Mouse (Mus musculus) T-cell, adult 2 months (primary cell): ENCODE data around the gene Snx29.
"Not testable (repeated sequence)": the region's sequence is repeated elsewhere in the genome, so short reads cannot be mapped to it uniquely, and the experiment has no call there.

Experiments used
- DNase-seq: peaks from one replicate; pipeline ENCODE4 v3.0.0; 2022; ENCODE audit warnings: low spot score

Snx29 gene

DNA sequence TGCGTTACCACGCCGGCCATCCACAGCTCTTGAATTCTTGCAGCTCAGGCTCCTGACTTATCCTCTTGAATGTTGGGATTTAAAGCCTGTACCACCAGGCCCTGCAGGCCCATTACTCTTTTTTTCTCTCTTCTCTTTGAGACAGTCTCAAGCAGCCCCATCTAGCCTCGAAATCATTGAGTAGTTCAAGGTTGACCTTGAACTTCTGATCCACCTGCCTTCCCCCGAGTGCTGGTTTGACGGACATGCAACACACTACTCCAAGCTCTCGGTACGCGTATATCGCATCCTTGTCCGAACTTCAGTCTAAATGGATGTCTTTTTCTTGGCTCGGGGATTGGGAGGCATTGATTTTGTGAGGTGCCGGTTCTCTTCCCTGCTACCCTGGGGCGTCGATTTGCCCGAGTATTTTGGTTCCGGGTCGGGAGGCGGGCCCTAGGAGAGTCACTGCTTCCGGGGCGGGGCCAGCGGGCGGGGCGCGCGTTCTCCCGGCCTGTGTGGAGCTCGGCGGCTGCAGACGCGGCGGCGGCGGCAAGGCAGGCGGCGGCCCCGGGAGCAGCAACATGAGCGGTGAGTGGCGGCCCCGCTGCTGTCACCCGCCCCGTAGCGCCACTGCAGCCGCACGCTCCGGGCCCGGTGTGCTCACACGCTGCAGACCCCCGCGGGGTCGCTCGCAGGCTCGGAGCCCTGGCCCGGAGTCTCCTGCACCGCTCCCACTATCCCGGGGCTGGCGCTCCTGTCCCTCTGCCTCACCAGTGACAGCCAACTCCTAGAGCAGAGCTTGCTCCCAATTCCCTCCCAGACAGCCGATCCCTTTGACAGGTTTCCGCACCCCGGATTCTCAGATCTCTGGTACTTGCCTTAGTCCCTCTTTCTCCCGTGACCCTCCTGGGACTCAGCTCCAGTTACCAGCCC lies at the start of gene Snx29:
Gene Snx29 (plus strand): TSS at position 500 of the 915 bp plus-strand sequence.
- peak; percentile 95 for DNase-seq

GRCm38 (mm10) chr16:11276888-11277287 lies 45.8 kb upstream of the Snx29 start:
- DNase-seq, result no peak

DNA sequence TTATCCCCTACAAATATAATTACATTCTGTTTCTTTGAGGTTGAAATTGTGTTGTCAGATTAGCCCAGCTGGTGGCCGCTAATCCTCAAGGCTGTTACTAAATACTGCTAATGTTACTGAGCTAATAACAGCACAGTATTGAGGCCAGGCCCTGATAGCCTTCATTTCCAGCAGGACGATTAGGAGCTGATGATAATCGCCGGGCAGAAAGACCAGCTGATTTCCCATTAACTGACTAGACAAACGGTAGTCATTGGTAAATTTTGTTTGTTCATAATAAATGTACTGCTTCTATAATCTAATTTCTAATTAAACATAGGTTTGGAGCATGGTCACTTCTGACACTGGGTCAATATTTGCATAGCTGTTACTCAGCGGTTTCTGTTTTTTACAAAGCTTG lies 43.9 kb upstream of the Snx29 start:
- DNase-seq, result no peak

DNA sequence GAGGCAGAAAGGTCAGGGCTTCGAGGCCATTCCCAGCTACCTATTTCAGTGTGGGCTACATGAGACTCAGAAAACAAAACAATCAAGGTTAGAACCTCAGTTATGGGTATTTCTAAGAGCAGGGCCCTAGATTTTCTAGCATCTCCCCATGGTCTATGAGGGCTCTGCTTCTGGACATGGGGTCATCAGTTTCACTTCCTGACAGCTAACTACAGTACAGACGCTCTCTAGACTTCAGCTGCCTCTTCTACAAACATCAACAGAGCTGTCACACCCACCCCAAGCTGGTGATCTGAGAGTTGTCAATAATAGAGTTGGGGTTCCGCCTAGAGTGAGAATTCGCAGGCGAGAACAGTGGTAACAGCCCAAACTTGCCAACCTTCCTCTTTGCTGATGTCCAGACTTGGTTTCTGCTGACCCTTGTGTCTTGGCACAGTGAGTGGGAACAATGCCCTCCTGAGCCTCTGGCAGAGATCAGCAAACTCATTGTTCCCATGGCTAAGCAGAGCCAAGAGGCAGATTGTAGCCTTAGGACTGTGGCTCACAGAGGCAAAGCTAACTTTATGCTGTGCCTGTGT lies 40.0 kb upstream of the Snx29 start:
- DNase-seq, result no peak

DNA sequence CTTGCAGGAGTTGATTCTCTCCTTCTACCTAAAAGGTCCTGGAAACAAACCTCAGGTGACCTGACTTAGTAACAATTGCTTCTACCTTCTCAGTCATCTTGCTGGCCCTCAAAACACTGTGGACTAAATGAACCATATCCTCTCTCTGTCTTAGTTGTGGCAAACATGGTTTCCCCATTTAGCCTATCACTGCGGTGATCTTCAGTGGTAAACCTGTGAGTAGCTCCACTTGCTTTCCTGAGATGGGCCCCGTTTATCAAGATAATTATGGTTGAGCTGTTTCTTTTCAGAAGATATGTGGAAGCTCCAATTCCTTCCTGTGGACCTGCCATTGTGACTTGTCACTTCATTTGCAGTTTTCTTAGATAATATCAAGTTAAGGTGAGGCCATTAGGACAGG lies 37.8 kb upstream of the Snx29 start:
- no peak for DNase-seq

GRCm38 (mm10) chr16:11285949-11286348 lies 36.8 kb upstream of the Snx29 start:
- DNase-seq, result no peak

DNA sequence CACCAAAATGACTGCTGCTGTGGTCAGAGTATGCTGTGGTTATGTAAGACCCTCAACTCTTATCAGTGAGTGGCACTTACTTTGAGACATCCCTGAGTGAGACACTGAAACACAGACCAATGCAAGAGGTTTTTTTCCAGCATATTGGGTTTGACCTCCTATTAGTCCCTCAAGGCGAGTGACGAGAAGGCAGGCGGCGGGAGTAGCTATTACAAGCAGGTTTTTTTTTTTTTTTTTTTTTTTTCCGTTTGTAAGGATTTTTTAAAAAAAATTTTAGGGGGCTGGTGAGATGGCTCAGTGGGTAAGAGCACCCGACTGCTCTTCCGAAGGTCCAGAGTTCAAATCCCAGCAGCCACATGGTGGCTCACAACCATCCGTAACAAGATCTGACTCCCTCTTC lies 33.8 kb upstream of the Snx29 start:
- DNase-seq, result not testable (repeated sequence)

DNA sequence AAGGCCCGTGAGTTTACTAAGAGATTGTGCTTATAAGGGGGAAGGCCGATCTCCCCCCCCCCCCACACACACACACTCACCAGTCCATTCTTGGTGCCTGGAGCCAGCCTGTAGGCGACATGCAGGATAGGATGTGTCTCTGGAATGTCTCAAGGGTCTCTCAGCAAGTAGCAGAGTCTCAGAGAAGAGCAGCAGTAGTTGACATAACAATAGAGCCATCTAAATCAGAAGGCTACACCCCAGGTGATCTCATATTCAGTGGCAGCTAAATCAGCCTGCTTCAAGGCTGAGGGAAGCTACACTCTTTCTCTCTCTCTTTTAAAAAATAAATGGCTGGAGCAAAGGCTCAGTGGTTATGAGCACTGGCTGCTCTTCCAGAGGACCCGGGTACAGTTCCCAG lies 27.1 kb upstream of the Snx29 start:
- not testable (repeated sequence) for DNase-seq

- DNase-seq, result peak; percentile 2
Measured at GRCm38 (mm10) chr16:11297700-11298099, 25.0 kb upstream of the Snx29 start.

GRCm38 (mm10) chr16:11303741-11304140 lies 19.0 kb upstream of the Snx29 start:
- DNase-seq, result no peak

DNA sequence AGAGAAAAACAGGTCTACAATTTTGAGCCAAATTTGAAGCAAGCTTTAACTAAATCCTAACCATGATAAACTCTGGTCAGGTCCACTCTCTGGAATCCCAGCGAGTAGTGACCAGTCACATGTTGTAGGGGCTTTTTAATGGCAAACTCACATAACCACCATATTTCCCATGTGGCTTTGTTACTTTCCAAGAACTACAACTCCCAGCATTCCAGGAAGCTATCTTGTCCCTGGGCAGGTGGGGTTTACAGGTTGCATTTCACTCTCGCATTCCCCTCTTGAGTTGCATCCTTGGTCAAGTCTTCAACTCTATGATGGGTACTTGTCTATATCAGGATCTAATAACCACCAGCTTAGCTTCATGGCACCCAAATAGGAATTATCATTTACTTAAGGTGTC lies 17.2 kb upstream of the Snx29 start:
- DNase-seq, result no peak

GRCm38 (mm10) chr16:11313512-11313911 lies 9.2 kb upstream of the Snx29 start, which contains the start of gene Tnfrsf17:
Gene Tnfrsf17, plus strand, starts transcription at chr16:11313812.
- no peak for DNase-seq

DNA sequence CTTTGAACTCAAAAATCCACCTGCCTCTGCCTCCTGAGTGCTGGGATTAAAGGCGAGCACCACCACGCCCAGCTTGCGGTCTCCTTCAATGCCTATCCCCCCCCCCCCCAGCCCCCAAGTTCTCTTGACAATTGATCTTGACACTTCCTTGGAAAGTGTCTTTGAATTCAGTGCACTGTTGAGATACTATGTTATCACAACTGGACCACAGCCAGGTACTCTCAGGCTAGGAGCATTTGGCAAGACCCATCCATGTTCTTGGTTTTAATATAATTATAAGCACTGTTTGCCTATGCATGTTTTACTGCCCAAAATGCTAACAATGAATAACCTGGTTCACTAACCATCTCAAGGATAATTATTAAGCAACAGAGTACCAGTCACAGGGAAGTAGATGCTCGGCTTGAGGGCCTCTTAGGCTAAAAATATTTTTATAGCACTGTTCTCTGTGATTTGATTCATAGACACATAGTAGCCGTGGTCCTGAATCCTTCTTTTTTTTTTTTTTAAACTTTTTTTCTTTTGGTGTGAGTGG lies 6.9 kb upstream of the Snx29 start:
- DNase-seq, result no peak

GRCm38 (mm10) chr16:11316748-11317147 lies 6.0 kb upstream of the Snx29 start:
- no peak for DNase-seq

- DNase-seq, result no peak
Measured at GRCm38 (mm10) chr16:11317324-11317723, 5.4 kb upstream of the Snx29 start.

DNA sequence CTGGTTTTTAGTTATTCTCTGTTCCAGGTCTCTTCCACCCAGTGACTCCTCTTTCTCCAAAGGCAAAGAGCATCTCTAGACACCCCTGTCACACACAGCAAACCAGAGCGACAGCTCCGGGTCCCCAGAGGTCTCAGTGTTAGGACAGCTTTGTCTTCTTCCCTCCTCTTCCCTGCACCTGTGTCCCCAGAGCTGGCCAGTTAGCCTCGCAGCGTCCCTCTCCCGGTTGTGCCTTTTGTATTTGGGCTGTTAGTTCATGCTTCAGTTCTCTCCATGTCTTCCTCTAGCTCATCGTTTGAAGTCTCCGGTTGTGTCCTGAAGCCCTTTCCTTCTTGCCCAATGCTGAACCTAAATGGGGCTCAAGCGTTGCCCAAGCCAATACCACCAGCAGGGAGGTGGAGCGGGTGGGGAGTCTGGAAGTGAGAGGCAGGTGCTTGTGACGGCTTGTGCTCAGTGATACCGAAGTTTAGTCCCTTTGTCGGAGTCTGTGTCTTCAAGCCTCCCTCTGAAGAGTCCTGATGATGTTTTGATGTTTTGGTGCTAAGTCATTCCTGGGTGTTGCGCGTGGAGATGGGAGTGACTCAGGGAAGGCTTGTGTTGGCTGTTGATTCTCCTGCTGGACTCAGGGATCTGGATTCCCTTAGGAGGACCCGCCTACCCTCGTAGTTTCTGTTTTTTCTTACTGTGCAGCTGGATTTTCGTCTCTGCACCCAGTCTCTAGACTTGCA lies 780 bp downstream of the Snx29 start:
- DNase-seq, result peak; percentile 9

GRCm38 (mm10) chr16:11330081-11330800 lies 7.5 kb downstream of the Snx29 start:
- no peak for DNase-seq

DNA sequence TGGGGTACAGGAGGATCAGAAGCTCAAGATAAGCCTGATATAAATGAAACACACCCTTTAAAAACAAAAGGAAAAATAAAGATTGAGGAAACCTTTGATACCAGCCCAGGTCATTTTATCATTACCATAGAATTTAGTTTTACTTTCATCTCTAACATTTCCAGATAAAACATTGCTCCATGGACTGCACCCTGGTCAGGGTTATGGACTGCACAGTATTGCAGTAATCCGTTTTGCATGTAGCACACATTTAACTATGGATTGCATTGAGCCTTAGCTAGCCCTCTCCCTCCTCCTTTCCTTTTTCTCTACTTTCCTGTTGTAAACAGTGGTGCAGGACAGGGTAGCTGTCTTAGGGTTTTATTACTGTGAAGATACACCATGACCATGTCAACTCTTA lies 8.3 kb downstream of the Snx29 start:
- no peak for DNase-seq

DNA sequence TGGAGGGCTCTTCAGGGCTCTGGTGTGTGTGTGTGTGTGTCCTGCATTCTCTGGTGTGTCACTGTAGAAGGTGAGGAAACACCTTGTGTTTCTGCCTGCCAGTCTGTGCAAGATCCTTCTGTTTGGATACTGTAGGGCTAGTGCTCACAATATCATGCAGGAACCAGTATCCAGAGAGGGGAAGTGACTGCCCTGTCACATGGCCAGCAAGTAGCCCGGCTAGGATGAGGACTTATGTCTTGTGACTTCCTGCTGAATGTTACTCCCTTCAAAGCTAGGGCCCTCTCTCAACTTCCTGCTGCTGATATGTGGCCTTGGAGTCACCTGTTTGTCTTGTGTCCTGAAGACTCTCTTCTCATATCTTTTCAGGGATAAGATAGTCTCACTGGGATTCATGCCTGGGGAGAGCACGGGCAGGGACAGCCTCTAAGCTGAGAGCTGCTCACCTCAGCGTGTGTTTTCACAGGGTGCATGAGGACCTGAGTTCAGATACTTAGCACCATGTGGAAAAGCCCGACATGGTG lies 20.6 kb downstream of the Snx29 start:
- DNase-seq, result no peak

GRCm38 (mm10) chr16:11351903-11352302 lies 29.2 kb downstream of the Snx29 start:
- DNase-seq, result no peak

DNA sequence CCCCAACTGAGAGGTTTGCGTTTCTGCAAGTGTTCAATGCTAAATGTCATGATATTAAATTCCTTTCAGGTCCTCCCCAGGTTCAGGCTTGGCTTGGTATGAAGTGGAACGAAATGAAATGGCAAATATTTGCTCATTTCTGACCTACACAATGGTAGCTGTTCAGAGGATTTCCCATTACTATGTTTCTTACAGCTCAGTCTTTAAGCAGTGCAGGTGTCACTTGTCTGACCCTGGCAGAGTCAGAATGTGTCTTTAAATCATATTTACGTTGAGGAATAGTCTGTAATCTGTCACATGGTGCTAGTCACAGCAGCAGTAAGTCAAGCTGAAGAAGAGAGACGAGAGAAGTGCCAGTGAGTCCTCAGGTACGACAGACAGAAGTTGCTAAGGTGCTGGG lies 36.5 kb downstream of the Snx29 start:
- no peak for DNase-seq

- DNase-seq, result no peak
Measured at GRCm38 (mm10) chr16:11359919-11360318, 37.2 kb downstream of the Snx29 start.
